Mouse (Mus musculus) stomach, embryonic 14.5 days (tissue): ENCODE data around the gene Fyttd1. TPM values are rescaled to one million over a fixed set of nuclear protein-coding genes. Genes with fewer than 3 reads are reported as not detected.

Source experiments
- ATAC-seq: fragments of 200-750 bp; cut with Nextera tagmentation; 2 replicates; pipeline ENCODE4 v1.8.0; 2017; ENCODE audit warnings: low read depth, moderate TSS enrichment; ENCODE audit not compliant: insufficient number of reproducible peaks, insufficient read depth, low FRiP score
- H3K27ac ChIP-seq: fragments of 300-500 bp; sonication (generic); 2 replicates; pipeline ENCODE4 v1.5.1; 2014; ENCODE audit warnings: mild to moderate bottlenecking, low read length, moderate library complexity, mixed read lengths
- H3K27me3 ChIP-seq: fragments of 300-500 bp; sonication (generic); 2 replicates; pipeline ENCODE4 v1.6.1; 2014; ENCODE audit warnings: low read length, control low read depth, mixed read lengths; ENCODE audit not compliant: control insufficient read depth, insufficient read depth
- H3K36me3 ChIP-seq: fragments of 300-500 bp; sonication (generic); 2 replicates; pipeline ENCODE4 v1.6.1; 2014; ENCODE audit warnings: mild to moderate bottlenecking, control low read depth, low read length, moderate library complexity, mixed read lengths; ENCODE audit not compliant: control insufficient read depth, insufficient read depth
- H3K4me1 ChIP-seq: fragments of 300-500 bp; sonication (generic); 2 replicates; pipeline ENCODE4 v1.6.1; 2014; ENCODE audit warnings: low read length, control low read depth, mixed read lengths; ENCODE audit not compliant: control insufficient read depth, insufficient read depth
- H3K4me2 ChIP-seq: fragments of 300-500 bp; sonication (generic); replicated peaks from 2 replicates; pipeline ENCODE4 v1.6.1; 2014; ENCODE audit warnings: low read depth, low read length, control low read depth
- H3K4me3 ChIP-seq: fragments of 300-500 bp; sonication (generic); 2 replicates; pipeline ENCODE4 v1.5.1; 2014; ENCODE audit warnings: low read depth, low read length, control low read depth
- H3K9ac ChIP-seq: fragments of 300-500 bp; sonication (generic); replicated peaks from 2 replicates; pipeline ENCODE4 v1.6.1; 2014; ENCODE audit warnings: low read depth, mild to moderate bottlenecking, control low read depth, low read length, moderate library complexity, mixed read lengths
- H3K9me3 ChIP-seq: fragments of 300-500 bp; sonication (generic); 2 replicates; pipeline ENCODE4 v1.6.1; 2016; ENCODE audit warnings: low read depth, low read length, control low read depth; ENCODE audit not compliant: control insufficient read depth
- WGBS: fragments of 180-500 bp; shearing (Covaris S2); extraction: QIAGEN DNeasy Blood & Tissue Kit; methylation state at CpG from one replicate; pipeline ENCODE4 v1.1.7; 2014; 5-methylcytosine and 5-hydroxymethylcytosine counted together
- polyA plus RNA-seq: library from polyadenylated mRNA; unstranded; fragments of >200 nt; fragmentation: Nextera tagmentation; extraction: Ambion mirVana; gene quantifications from 2 replicates; pipeline ENCODE4 v1.2.1, GENCODE M21; 2014

Gene Fyttd1
- polyA plus RNA-seq, 1 experiment from 2014 or later, result 137 TPM

GRCm38 (mm10) chr16:32942694-32943093 is 65.4 kb downstream of the Fyttd1 start:
- no peak overlapping the region for H3K27ac ChIP-seq
- H3K4me1 ChIP-seq, result no peaks in the 10 kb centered on the region
- no peak overlapping the region for H3K9ac ChIP-seq
- H3K27me3 ChIP-seq, result no peaks in the 10 kb centered on the region
- no peaks in the 10 kb centered on the region for H3K9me3 ChIP-seq
- no peaks in the 10 kb centered on the region for H3K36me3 ChIP-seq
- no peak overlapping the region for H3K4me3 ChIP-seq
- no peak overlapping the region for H3K4me2 ChIP-seq
- no peak for ATAC-seq
- WGBS, result 60% methylated on average over 5 of the region's 5 CpGs

- Histone ChIP-seq H3K27me3 (no peaks in the 10 kb centered on the region), H3K36me3 (no peaks in the 10 kb centered on the region), H3K4me1 (no peaks in the 10 kb centered on the region), H3K9ac (no peak overlapping the region), H3K4me3 (no peak overlapping the region), H3K4me2 (no peak overlapping the region), H3K9me3 (no peaks in the 10 kb centered on the region), H3K27ac (no peak overlapping the region)
- WGBS, result 71% methylated on average over 5 of the region's 5 CpGs
- ATAC-seq, result no peak
These were observed 68.1 kb downstream of the Fyttd1 start for GRCm38 (mm10) chr16:32945379-32945778.

GRCm38 (mm10) chr16:32948016-32948415 is 70.7 kb downstream of the Fyttd1 start:
- H3K36me3 ChIP-seq, result peaks cover 3% of the 10 kb centered on the region; the same call in 1 of the 2 replicates
- no peaks in the 10 kb centered on the region for H3K9me3 ChIP-seq
- H3K9ac ChIP-seq, result no peak overlapping the region
- WGBS, result 87% methylated on average over 8 of the region's 8 CpGs
- no peak overlapping the region for H3K4me3 ChIP-seq
- H3K4me2 ChIP-seq, result no peak overlapping the region
- H3K4me1 ChIP-seq, result no peaks in the 10 kb centered on the region
- ATAC-seq, result no peak
- H3K27me3 ChIP-seq, result no peaks in the 10 kb centered on the region
- H3K27ac ChIP-seq, result no peak overlapping the region

DNA sequence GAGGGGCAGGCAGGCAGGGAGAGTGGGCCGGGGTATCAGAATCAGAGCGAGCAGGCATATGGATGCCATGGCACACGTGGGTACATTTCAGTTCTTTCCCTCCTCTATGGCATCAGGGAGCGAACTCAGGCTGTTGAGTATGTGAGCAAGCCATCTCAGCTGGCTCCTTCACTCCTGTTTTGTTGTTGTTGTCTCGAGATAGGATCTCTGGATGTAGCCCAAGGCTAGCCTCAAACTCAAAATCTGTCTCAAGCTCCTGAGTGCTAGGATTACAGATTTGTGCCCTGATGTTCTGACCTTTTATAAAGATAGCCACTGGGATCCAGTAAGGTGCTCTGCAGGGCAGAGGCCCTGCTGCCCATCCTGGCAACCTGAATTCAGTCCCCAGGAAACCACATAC is 71.4 kb downstream of the Fyttd1 start:
- Histone ChIP-seq H3K4me1 (no peaks in the 10 kb centered on the region), H3K4me3 (no peak overlapping the region), H3K27me3 (no peaks in the 10 kb centered on the region), H3K9ac (no peak overlapping the region), H3K4me2 (no peak overlapping the region), H3K36me3 (peaks cover 3% of the 10 kb centered on the region; the same call in 1 of the 2 replicates), H3K9me3 (no peaks in the 10 kb centered on the region), H3K27ac (no peak overlapping the region)
- ATAC-seq, result no peak
- WGBS, result 92% methylated on average over 5 of the region's 5 CpGs

GRCm38 (mm10) chr16:32949281-32949680 is 72.0 kb downstream of the Fyttd1 start:
- Histone ChIP-seq H3K4me3 (no peak overlapping the region), H3K27ac (no peak overlapping the region), H3K4me2 (no peak overlapping the region), H3K27me3 (no peaks in the 10 kb centered on the region), H3K36me3 (peaks cover 3% of the 10 kb centered on the region; the same call in 1 of the 2 replicates), H3K9me3 (no peaks in the 10 kb centered on the region), H3K9ac (no peak overlapping the region), H3K4me1 (no peaks in the 10 kb centered on the region)
- no peak for ATAC-seq

DNA sequence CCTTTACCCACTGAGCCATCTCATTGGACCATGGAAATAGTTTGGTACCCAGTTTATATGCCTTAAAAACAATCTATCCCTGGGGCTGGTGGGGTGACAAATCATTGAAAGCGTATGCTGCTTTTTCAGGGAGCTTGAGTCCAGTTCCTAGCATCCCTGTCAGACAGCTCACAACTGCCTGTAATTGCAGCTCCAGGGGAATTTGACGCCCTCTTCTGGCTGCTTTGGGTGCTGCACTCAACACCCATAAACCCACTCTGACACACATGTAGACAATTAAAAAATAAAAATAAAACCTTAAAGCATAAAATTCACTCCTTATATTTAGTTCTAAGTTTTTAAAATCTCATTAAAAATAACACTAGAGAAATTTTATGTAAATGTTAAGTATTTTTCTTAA is 73.8 kb downstream of the Fyttd1 start:
- WGBS, result 89% methylated on average over 2 of the region's 2 CpGs
- H3K27me3 ChIP-seq, result no peaks in the 10 kb centered on the region
- no peak for ATAC-seq
- no peak overlapping the region for H3K9ac ChIP-seq
- H3K4me3 ChIP-seq, result no peak overlapping the region
- H3K4me2 ChIP-seq, result no peak overlapping the region
- no peaks in the 10 kb centered on the region for H3K4me1 ChIP-seq
- H3K36me3 ChIP-seq, result peaks cover 12% of the 10 kb centered on the region
- no peak overlapping the region for H3K27ac ChIP-seq
- no peaks in the 10 kb centered on the region for H3K9me3 ChIP-seq

DNA sequence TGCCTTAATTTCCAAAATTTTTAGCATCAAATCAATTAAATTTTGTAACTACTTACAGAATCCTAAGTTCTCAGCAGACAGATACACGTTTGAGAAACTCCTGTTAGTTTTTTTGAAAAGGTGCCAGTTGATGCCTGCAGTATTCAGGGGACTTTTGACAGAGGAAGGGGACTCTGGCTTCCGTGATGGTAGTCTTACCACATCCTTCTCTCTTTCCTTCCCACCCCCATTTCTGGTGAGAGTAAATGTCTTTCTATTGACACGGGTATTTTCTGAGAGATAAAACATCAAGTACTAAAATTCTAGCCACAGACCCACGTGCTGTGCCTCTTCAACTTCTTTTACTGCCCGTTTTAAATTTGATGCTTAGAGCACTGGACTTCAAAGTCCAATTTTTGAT is 76.5 kb downstream of the Fyttd1 start:
- no peak overlapping the region for H3K4me2 ChIP-seq
- H3K9me3 ChIP-seq, result no peaks in the 10 kb centered on the region
- no peak overlapping the region for H3K4me3 ChIP-seq
- no peak overlapping the region for H3K9ac ChIP-seq
- H3K27me3 ChIP-seq, result no peaks in the 10 kb centered on the region
- no peak for ATAC-seq
- peaks cover 12% of the 10 kb centered on the region for H3K36me3 ChIP-seq
- WGBS, result 78% methylated on average over 5 of the region's 5 CpGs
- no peak overlapping the region for H3K27ac ChIP-seq
- no peaks in the 10 kb centered on the region for H3K4me1 ChIP-seq

GRCm38 (mm10) chr16:32954304-32954703 is 77.0 kb downstream of the Fyttd1 start:
- no peak overlapping the region for H3K27ac ChIP-seq
- H3K9me3 ChIP-seq, result no peaks in the 10 kb centered on the region
- 59% methylated on average over 6 of the region's 6 CpGs for WGBS
- H3K4me1 ChIP-seq, result no peaks in the 10 kb centered on the region
- H3K4me2 ChIP-seq, result no peak overlapping the region
- ATAC-seq, result no peak
- peaks cover 12% of the 10 kb centered on the region for H3K36me3 ChIP-seq
- no peak overlapping the region for H3K4me3 ChIP-seq
- no peak overlapping the region for H3K9ac ChIP-seq
- H3K27me3 ChIP-seq, result no peaks in the 10 kb centered on the region

DNA sequence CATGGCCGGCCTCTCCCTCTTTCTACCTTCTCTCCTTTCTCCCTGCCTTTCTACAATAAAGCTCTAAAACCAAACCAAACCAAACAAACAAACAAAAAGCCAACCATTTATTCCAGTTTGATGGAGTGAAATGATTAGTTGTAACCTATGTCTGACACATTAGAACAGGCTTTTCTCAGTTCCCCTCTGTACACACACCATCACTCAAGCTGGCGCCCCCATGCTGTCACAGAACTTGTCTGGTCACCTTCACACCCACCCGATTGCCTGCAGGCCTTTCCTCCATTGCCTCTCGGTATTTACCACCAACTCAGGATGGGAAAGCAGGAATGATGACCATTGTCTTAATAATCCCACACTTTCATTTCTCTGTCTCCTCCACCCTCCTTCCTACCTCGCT is 79.6 kb downstream of the Fyttd1 start:
- Histone ChIP-seq H3K9ac (no peak overlapping the region), H3K27ac (no peak overlapping the region), H3K27me3 (no peaks in the 10 kb centered on the region), H3K4me3 (no peak overlapping the region), H3K4me2 (no peak overlapping the region), H3K9me3 (no peaks in the 10 kb centered on the region), H3K36me3 (peaks cover 24% of the 10 kb centered on the region), H3K4me1 (no peaks in the 10 kb centered on the region)
- no peak for ATAC-seq
- WGBS, result 57% methylated on average over 5 of the region's 5 CpGs
